Mouse (Mus musculus) olfactory bulb, adult 2 months (tissue): ENCODE measurements around the gene Gm4737. TPM values are rescaled to one million over a fixed set of nuclear protein-coding genes. Genes with fewer than 3 reads are reported as not detected.

Source experiments
- H3K27ac ChIP-seq: fragments of 200-500 bp; 2 replicates; pipeline ENCODE4 v1.5.1; 2012; ENCODE audit warnings: low read depth, low read length; ENCODE audit not compliant: insufficient read depth
- H3K4me1 ChIP-seq: fragments of 200-500 bp; 2 replicates; pipeline ENCODE4 v1.6.1; 2012; ENCODE audit warnings: low read length; ENCODE audit not compliant: control insufficient read depth, insufficient read depth
- H3K4me3 ChIP-seq: fragments of 200-500 bp; 2 replicates; pipeline ENCODE4 v1.5.1; 2012; ENCODE audit warnings: mild to moderate bottlenecking, low read depth, low read length, moderate library complexity; ENCODE audit not compliant: insufficient read depth
- CTCF ChIP-seq: fragments of 200-500 bp; IDR thresholded peaks from 2 replicates; pipeline ENCODE4 v1.5.1; 2012; ENCODE audit warnings: low read depth, mild to moderate bottlenecking, low read length, moderate library complexity; ENCODE audit not compliant: insufficient read depth
- POLR2A ChIP-seq: fragments of 200-500 bp; IDR thresholded peaks from 2 replicates; pipeline ENCODE4 v1.6.1; 2012; ENCODE audit warnings: mild to moderate bottlenecking, low read depth, low read length, moderate library complexity; ENCODE audit not compliant: insufficient read depth
- WGBS: fragments of 180-500 bp; shearing (Covaris S2); methylation state at CpG from one replicate; pipeline ENCODE4 v1.1.7; 2018; 5-methylcytosine and 5-hydroxymethylcytosine counted together
- polyA plus RNA-seq: library from polyadenylated mRNA; stranded (reverse); fragments of >200 nt; gene quantifications from 2 replicates; pipeline ENCODE4 v1.2.4, GENCODE M21; 2012; ENCODE audit warnings: low replicate concordance; ENCODE audit not compliant: missing spikeins, insufficient read depth, insufficient read length

Gm4737 gene
- polyA plus RNA-seq, 1 experiment = not detected

DNA sequence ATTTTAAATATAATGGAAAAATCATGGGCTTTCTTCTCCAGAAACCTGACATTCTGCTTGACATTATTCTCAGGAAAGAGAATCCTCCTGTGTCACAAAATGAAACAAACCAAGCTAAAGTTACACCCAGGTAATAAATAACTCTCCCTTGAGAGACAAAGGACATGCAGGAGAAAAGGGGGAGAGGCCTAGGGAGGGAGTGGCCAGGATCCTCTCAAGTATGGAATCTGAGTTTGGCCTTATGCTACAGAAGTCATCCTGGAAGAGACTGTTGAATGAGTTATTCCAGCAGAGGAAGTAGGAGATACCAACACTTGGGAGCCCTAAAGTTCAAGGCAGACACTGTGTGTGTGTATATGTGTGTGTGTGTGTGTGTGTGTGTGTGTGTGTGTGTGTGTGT is 32.6 kb downstream of the Gm4737 start:
- no peak for TF ChIP-seq POLR2A
- TF ChIP-seq CTCF = no peak
- H3K27ac ChIP-seq = no peak overlapping the region
- no peaks in the 10 kb centered on the region for H3K4me1 ChIP-seq

DNA sequence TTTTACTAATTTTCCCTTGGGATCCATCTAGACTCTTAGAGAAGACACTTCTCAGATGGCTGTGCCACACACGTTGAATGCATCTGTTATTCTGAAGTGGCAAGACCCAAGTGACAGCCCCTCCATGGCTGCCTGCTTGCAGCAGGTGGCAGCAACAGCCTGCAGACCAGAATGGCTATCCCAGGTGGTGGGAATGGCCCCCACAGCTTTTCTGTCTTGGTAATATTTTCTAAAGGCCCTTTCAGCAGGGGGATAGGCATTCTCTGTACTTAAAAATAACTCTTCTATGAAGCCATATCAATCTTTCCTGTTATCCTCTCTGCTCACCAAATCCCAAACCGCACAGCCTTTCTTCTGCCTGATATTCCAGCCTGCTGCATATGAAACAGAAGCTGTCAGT is 33.5 kb downstream of the Gm4737 start:
- H3K4me1 ChIP-seq = no peaks in the 10 kb centered on the region
- TF ChIP-seq POLR2A (no peak), CTCF (no peak)
- no peak overlapping the region for H3K4me3 ChIP-seq
- WGBS = 43% methylated on average over 2 of the region's 2 CpGs
- H3K27ac ChIP-seq = no peak overlapping the region

More for the DNA sequence above, 32.6 kb downstream of the Gm4737 start:
- no peak overlapping the region for H3K4me3 ChIP-seq

DNA sequence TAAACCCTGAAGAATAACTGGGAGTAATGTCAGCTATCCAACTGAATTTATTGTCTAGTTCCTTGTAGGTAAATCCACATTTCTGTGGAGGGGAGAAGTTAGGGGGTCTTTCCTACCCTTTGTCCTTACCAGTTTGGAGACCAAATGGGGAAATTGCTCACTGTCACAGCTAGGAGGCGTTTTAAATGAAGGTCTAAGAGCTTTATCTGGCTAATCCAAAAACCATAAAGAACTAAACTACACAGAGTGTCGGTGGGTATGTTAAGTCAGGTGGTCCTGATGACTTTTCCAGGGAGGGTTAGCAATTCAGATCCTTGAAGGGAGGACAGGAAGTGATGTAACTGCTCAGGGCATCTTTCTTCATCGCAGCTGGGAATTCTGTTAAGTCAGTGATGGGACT is 34.3 kb downstream of the Gm4737 start:
- Histone ChIP-seq H3K4me1 (no peaks in the 10 kb centered on the region), H3K27ac (no peak overlapping the region), H3K4me3 (no peak overlapping the region)
- no peak for TF ChIP-seq CTCF
- no peak for TF ChIP-seq POLR2A
- 70% methylated on average over 3 of the region's 3 CpGs for WGBS

DNA sequence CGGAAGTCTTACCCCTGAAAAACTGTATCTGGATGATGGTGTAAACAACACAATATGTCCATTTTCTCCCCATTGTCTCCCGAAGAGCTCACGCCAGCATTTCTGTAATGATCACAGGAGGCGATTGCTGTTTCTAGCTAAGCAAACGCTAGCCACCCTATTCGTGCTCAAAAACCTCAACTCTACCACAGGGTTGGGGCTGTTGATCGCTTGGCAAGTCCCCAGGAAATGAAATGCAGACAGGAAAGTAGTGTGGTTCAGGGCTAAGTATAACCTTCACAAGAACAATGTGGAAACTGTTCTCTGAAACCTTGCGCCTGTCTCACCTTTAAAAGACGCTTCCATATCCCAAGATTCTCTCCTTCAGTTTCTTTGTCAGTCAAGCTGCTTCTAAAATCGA is 34.9 kb downstream of the Gm4737 start, which contains the start of gene Cd96:
Gene Cd96, minus strand, starts transcription at position 232 of the 400 bp plus-strand sequence.
- TF ChIP-seq CTCF (no peak), POLR2A (no peak)
- no peak within 1 kb of the TSS for H3K27ac ChIP-seq
- 52% methylated on average over 10 of the region's 10 CpGs for WGBS
- no peaks in the 10 kb centered on the region for H3K4me1 ChIP-seq
- no peak within 1 kb of the TSS for H3K4me3 ChIP-seq

DNA sequence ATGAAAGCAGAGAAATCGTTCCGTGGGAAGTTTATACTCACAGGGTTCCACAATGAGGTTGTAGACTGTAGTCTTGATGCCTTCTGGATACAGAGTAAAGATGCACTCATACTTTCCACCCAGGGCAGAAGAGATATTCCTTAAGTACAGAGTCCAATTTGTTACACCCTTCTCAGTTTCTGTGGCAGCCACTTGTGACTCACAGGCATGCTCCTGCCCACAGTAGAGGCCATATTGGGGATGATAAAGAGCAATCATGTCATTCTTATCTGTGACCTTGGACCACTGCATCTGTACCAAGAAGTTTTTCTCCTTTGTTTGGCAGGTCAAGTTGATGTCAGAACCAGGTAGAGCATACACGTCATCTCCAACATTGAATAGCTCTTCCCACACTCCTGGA is 37.2 kb downstream of the Gm4737 start:
- 86% methylated on average over 3 of the region's 3 CpGs for WGBS
- Histone ChIP-seq H3K27ac (no peak overlapping the region), H3K4me1 (no peaks in the 10 kb centered on the region), H3K4me3 (no peak overlapping the region)
- no peak for TF ChIP-seq POLR2A

DNA sequence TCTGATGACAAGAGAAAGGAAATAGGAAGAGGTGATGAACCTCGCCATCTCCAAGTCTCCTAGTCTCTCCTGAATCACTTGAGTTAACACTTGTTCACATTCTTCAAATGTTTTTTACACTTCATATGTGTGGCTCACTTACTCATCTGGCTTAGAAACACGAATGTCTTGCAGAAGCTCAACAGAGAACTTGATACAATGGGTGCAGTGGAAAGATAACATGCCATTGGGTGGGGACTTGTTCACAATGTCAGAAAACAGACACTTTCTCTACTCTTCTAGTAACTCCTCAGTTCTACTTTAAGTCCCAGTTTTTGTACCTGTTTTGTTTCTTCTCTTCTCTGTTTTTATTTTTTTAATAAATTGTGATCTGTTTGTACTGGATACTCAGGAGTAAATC is 40.1 kb downstream of the Gm4737 start:
- Histone ChIP-seq H3K27ac (no peak overlapping the region), H3K4me1 (no peaks in the 10 kb centered on the region), H3K4me3 (no peak overlapping the region)
- 82% methylated on average over 2 of the region's 2 CpGs for WGBS
- TF ChIP-seq CTCF = no peak
- no peak for TF ChIP-seq POLR2A

DNA sequence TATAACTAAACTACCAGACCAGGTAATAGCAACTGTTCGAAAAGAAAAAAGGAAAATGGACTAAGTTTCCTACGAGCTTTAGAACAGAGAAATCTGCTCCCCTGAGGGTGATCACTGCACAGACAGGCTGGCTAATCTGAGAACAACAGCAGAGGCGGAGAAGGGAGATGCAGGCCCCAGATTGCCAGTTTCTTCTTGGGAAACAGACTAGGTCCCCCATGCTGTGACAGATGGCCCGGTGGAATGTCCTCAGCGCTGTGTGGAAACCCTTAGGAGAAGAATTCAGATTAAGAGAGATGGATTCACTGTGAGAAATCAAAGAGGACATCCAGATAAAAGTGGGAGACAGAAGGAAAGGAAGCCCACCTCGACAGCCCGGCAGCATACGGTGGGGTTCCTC is 45.3 kb downstream of the Gm4737 start:
- TF ChIP-seq CTCF (no peak), POLR2A (no peak)
- no peaks in the 10 kb centered on the region for H3K4me1 ChIP-seq
- no peak overlapping the region for H3K4me3 ChIP-seq
- no peak overlapping the region for H3K27ac ChIP-seq
- WGBS = 76% methylated on average over 8 of the region's 8 CpGs

DNA sequence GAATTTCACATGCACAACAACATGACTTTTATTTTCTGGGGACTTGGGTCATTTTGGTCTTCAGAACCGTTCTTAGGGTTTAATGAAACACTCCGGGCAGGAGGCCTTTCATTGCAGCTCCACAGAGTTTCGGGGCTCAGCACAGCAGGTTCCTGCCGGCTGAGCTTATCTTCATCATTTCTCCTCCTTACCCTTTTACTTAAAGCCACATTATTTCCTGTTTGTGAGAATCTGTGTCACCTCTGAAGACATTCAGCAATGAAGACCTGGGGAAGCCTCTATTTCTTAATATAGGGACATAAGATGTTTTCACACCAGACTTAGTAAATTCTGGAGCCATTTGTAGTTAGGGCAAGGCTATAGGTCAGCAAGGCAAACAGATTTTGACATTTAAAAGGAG is 47.4 kb downstream of the Gm4737 start:
- Histone ChIP-seq H3K4me1 (no peaks in the 10 kb centered on the region), H3K27ac (no peak overlapping the region), H3K4me3 (no peak overlapping the region)
- TF ChIP-seq POLR2A = no peak
- TF ChIP-seq CTCF = no peak
- WGBS = 62% methylated on average over 4 of the region's 4 CpGs

DNA sequence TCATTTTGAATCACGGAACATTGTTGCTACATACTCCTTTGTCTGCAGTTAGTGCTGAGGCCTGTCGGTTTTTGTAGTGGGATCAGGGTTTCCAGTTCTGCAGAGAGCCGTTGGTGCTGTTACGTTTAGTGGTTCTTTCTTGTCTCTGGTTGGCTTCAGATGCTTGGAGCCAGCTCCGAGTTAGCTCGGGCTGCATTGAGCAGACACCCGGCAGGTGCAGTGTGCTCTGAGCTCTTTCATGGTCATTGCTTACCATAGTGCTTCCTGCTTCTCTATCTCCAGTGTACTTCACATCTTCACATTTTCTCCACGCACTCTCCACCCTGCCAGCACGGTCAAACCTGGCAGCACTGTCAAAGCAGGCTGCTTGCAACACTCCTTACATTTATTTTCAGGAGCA is 50.4 kb downstream of the Gm4737 start:
- Histone ChIP-seq H3K4me1 (no peaks in the 10 kb centered on the region), H3K27ac (no peak overlapping the region), H3K4me3 (no peak overlapping the region)
- TF ChIP-seq POLR2A (no peak), CTCF (no peak)
- 87% methylated on average over 9 of the region's 9 CpGs for WGBS

Other genes with a start within 250 kb of the Gm4737 start
- gene Phldb2, start 201.5 kb downstream of the Gm4737 start, polyA plus RNA-seq = not detected in 2 replicates
- gene Plcxd2, start 144.9 kb downstream of the Gm4737 start, polyA plus RNA-seq = 85.3 TPM in 1 of 2 replicates, not detected in the other
- not detected in 2 replicates for gene Cd96, start 34.8 kb downstream of the Gm4737 start, polyA plus RNA-seq